Mouse (Mus musculus) testis, adult 10 weeks (tissue): ENCODE results near the gene Olfr612. TPM values are rescaled to one million over a fixed set of nuclear protein-coding genes. Genes with fewer than 3 reads are reported as not detected.

Experiments
- polyA plus RNA-seq: library from polyadenylated mRNA; stranded (reverse); fragments of 350-450 nt; fragmentation: Illumina TruSeq; extraction: RNeasy Lipid Tissue Mini Kit (QIAGEN cat#74804); gene quantifications from one replicate; pipeline ENCODE4 v1.2.3, GENCODE M21; 2014; ENCODE audit warnings: low read depth, low replicate concordance

Gene Olfr612
- polyA plus RNA-seq, result not detected

DNA sequence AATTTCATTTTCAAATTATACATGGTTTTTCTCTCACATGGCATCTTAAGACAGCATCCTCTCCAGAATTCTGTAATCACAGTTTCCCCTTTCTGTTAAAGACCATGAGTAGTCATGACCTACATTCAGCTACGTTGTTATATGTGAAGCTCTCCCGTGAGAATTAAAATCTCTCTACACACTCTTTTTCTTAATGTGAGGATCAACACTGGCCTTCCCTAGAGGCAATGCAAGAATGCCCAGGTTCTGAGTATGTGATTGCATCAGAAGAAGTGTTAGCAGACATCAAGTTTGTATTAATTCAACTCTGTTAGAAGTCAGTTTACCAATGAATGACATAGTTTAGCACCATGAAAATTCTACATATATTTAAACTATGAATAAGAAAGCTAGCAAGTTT lies at the start of gene Olfr612:
TSS of gene Olfr612 (minus strand) at position 101 of the 400 bp plus-strand sequence.

DNA sequence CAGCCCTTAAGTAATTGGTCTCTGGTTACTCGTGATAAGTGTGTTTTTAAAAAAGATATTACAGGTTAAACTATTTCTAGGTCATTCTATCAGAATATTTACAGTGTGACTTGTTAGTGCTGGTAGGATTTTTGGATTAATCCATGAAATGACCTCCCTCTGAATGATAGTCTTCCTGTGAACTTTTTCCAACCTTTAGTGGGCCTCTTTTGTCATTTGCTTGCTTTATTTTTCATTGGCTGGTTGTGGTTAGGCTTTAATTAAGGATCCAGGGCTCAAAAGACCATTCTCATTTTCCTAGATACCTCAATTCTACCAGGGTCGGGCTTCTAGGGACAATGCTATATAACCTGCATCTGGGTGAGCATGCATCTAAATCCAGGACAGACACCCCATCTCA lies 47.3 kb upstream of the Olfr612 start, which contains the start of gene Olfr618:
TSS of gene Olfr618 (plus strand) at position 301 of the 400 bp plus-strand sequence.

DNA sequence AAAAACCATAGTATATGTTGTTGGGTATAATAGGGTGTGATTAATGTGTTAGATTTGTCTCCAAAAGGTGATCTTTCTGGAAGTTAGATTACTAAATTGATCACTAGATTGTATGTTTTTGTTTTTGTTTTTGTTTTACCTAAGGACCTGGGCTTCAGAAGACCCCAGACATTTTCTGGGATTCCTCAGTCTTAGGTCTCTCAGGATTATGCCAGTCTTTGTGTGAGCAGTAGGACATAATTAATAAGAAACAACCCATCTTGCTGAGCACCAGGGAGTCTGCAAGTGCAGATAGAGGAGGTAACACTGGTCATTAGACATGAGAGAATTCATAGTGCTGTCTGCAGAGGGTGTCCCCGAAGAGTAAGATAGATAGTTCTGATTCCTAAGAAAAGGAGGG lies 30.2 kb upstream of the Olfr612 start, which contains the start of gene Olfr617:
TSS of gene Olfr617 (plus strand) at position 301 of the 400 bp plus-strand sequence.

DNA sequence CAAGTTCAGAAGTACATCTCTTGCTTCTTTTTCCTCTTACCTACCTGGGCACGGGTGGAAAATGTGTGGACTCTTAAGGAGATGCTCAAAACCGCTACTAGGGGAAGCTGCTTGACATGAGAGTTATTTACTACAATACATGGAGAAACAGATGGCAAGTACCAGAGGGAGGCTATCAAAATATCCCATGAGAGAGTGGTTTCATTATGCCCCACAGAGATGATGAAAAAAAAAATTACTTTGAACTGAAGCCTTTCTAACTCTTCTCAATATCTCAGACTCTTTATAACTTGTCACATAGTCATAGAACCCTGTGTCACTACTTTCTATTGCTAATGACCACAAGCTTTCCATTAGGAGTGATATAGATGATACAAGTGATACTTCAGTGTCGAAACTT lies 26.5 kb upstream of the Olfr612 start, which contains the start of gene Olfr616:
TSS of gene Olfr616 (minus strand) at position 101 of the 400 bp plus-strand sequence.

DNA sequence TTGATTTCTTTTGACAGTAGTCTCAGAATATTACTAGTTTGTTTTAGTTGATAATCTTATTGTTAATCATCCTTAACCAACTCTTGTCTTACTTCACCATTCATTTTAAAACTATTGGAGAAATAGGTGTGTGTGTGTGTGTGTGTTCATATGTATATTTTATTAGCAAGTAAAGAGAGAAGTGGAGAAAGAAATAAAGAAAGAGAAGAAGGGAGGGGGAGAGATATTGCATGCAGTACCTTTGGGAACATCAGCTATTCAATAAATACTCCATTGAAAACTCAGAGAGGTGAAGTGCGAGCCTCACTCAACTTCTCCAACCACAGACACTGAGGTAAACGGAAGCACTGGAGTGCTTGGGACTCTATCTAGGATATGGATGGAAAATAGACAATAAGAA lies 13.3 kb upstream of the Olfr612 start, which contains the start of gene Olfr615:
TSS of gene Olfr615 (plus strand) at position 301 of the 400 bp plus-strand sequence.

DNA sequence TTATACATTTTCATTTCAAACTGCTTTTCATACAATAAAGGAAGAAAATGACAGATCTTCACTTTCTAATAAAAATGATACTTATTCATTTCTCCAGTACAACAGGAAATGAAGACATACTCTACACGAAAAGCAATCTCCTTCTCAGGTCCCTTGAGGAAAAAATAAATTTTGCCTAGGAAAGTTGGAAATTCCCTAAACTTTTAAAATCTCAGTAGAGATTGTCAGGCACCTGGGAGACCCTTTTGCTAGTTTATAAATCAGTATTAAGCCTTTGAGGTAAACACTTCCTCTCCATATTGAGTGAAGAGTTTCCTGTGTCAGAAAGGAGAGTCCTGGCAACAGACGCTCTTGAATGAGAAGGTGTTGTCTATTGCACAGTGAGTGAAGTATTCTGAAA lies 5.3 kb upstream of the Olfr612 start, which contains the start of gene Olfr613:
TSS of gene Olfr613 (plus strand) at position 301 of the 400 bp plus-strand sequence.

DNA sequence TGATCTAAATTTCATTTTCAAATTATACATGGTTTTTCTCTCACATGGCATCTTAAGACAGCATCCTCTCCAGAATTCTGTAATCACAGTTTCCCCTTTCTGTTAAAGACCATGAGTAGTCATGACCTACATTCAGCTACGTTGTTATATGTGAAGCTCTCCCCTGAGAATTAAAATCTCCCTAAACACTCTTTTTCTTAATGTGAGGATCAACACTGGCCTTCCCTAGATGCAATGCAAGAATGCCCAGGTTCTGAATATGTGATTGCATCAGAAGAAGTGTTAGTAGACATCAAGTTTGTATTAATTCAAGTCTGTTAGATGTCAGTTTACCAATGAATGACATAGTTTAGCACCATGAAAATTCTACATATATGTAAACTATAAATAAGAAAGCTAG lies 21.8 kb downstream of the Olfr612 start, which contains the start of gene Olfr611:
TSS of gene Olfr611 (minus strand) at position 101 of the 400 bp plus-strand sequence.

DNA sequence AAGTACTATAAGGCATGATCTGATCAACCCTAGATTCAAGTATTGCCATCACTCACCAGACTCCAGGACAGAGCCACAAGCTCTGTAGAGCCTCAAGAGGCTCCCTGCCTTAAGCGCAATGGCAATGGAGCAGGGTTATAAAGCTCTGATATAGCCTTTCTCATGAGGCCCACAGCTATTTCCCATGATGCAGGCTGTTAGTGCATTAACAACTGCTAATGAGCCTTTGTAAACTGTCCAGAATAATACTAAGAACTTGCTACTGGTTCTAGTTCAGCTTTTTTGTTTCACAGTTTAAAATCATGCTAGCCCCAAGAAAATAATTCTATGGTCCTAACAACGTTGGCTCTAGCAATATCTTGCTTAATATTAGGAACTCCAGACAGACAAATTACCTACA lies 30.5 kb downstream of the Olfr612 start, which contains the start of gene Olfr610:
TSS of gene Olfr610 (minus strand) at position 101 of the 400 bp plus-strand sequence.

DNA sequence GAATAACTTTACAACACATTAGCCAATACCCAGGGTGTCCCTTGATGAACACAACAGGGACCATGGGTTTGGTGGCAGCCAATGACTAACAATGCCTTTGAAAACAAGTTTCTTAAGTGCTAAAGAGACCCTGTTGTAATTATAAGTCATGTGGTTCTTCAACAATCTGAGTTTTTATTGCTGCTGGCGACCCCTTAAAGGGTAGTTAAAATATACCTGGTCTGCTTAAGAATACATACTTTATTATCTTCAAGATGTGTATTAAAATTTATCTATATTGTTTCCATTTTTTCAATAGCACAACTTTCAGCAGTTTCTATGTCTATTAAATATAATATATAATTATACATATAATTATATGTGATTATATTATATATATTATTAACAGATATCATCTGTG lies 44.6 kb downstream of the Olfr612 start, which contains the start of gene Olfr609:
TSS of gene Olfr609 (minus strand) at position 101 of the 400 bp plus-strand sequence.

Other genes starting within 250 kb of the Olfr612 start
- gene Olfr596, start 237.1 kb downstream of the Olfr612 start, polyA plus RNA-seq, result not detected
- gene Olfr597, start 226.4 kb downstream of the Olfr612 start, polyA plus RNA-seq, result not detected
- not detected for gene Olfr598, start 219.1 kb downstream of the Olfr612 start, polyA plus RNA-seq
- not detected for gene Olfr599, start 206.8 kb downstream of the Olfr612 start, polyA plus RNA-seq
- not detected for gene Olfr600, start 193.0 kb downstream of the Olfr612 start, polyA plus RNA-seq
- not detected for gene Olfr601, start 180.1 kb downstream of the Olfr612 start, polyA plus RNA-seq
- not detected for gene Olfr603, start 156.5 kb downstream of the Olfr612 start, polyA plus RNA-seq
- gene Usp17lc, start 127.6 kb downstream of the Olfr612 start, polyA plus RNA-seq, result not detected
- gene Olfr605, start 97.3 kb downstream of the Olfr612 start, polyA plus RNA-seq, result not detected
- not detected for gene Olfr606, start 93.7 kb downstream of the Olfr612 start, polyA plus RNA-seq
- not detected for gene Olfr607, start 78.6 kb downstream of the Olfr612 start, polyA plus RNA-seq
- gene Olfr608, start 72.8 kb downstream of the Olfr612 start, polyA plus RNA-seq, result not detected
- not detected for gene Olfr609, start 44.7 kb downstream of the Olfr612 start, polyA plus RNA-seq
- not detected for gene Olfr610, start 30.6 kb downstream of the Olfr612 start, polyA plus RNA-seq
- gene Olfr611, start 21.9 kb downstream of the Olfr612 start, polyA plus RNA-seq, result not detected
- gene Olfr613, start 5.4 kb upstream of the Olfr612 start, polyA plus RNA-seq, result not detected
- gene Olfr615, start 13.4 kb upstream of the Olfr612 start, polyA plus RNA-seq, result not detected
- gene Olfr616, start 26.4 kb upstream of the Olfr612 start, polyA plus RNA-seq, result 0.38 TPM
- gene Olfr617, start 30.3 kb upstream of the Olfr612 start, polyA plus RNA-seq, result not detected
- not detected for gene Olfr618, start 47.4 kb upstream of the Olfr612 start, polyA plus RNA-seq
- not detected for gene Olfr619, start 57.9 kb upstream of the Olfr612 start, polyA plus RNA-seq
- not detected for gene Olfr620, start 69.8 kb upstream of the Olfr612 start, polyA plus RNA-seq
- not detected for gene Olfr622, start 100.0 kb upstream of the Olfr612 start, polyA plus RNA-seq
- gene Olfr623, start 121.0 kb upstream of the Olfr612 start, polyA plus RNA-seq, result not detected
- 0.06 TPM for gene Olfr624, start 128.5 kb upstream of the Olfr612 start, polyA plus RNA-seq
- not detected for gene Olfr625-ps1, start 140.0 kb upstream of the Olfr612 start, polyA plus RNA-seq
- not detected for gene Olfr243, start 172.0 kb upstream of the Olfr612 start, polyA plus RNA-seq
- gene Olfr628, start 187.7 kb upstream of the Olfr612 start, polyA plus RNA-seq, result not detected
- not detected for gene Olfr629, start 202.2 kb upstream of the Olfr612 start, polyA plus RNA-seq
- gene Olfr630, start 214.6 kb upstream of the Olfr612 start, polyA plus RNA-seq, result not detected
- not detected for gene Olfr69, start 228.9 kb upstream of the Olfr612 start, polyA plus RNA-seq
- gene Olfr68, start 237.0 kb upstream of the Olfr612 start, polyA plus RNA-seq, result not detected
- not detected for gene Olfr67, start 249.1 kb upstream of the Olfr612 start, polyA plus RNA-seq